Mouse (Mus musculus) forebrain, embryonic 11.5 days (tissue): ENCODE data around the gene Prr23a1. TPM values are rescaled to one million over a fixed set of nuclear protein-coding genes. Genes with fewer than 3 reads are reported as not detected.
"Not testable (repeated sequence)": the region's sequence is repeated elsewhere in the genome, so short reads cannot be mapped to it uniquely, and the experiment has no call there.

ENCODE experiments used
- ATAC-seq: fragments of 200-750 bp; cut with Nextera tagmentation; replicated peaks from 2 replicates; pipeline ENCODE4 v1.8.0; 2017; ENCODE audit warnings: moderate TSS enrichment; ENCODE audit not compliant: low FRiP score
- DNase-seq: peaks from one replicate; pipeline ENCODE4 v3.0.0-alpha.2; 2017; ENCODE audit warnings: low spot score
- H3K27ac ChIP-seq: fragments of 300-500 bp; sonication (generic); 2 replicates; pipeline ENCODE4 v1.5.1; 2014; ENCODE audit warnings: low read depth, low read length
- H3K27me3 ChIP-seq: fragments of 300-500 bp; sonication (generic); 2 replicates; pipeline ENCODE4 v1.6.1; 2014; ENCODE audit warnings: mild to moderate bottlenecking, low read length, mixed read lengths; ENCODE audit not compliant: control insufficient read depth, insufficient read depth
- H3K36me3 ChIP-seq: fragments of 300-500 bp; sonication (generic); 2 replicates; pipeline ENCODE4 v1.6.1; 2014; ENCODE audit warnings: mild to moderate bottlenecking, low read length, moderate library complexity, mixed read lengths; ENCODE audit not compliant: control insufficient read depth, insufficient read depth
- H3K4me1 ChIP-seq: fragments of 300-500 bp; sonication (generic); replicated peaks from 2 replicates; pipeline ENCODE4 v1.6.1; 2014; ENCODE audit warnings: low read length, mixed read lengths; ENCODE audit not compliant: control insufficient read depth, insufficient read depth
- H3K4me2 ChIP-seq: fragments of 300-500 bp; sonication (generic); 2 replicates; pipeline ENCODE4 v1.6.1; 2014; ENCODE audit warnings: low read depth, mild to moderate bottlenecking, low read length, moderate library complexity, mixed read lengths; ENCODE audit not compliant: severe bottlenecking
- H3K4me3 ChIP-seq: fragments of 300-500 bp; sonication (generic); 2 replicates; pipeline ENCODE4 v1.5.1; 2014; ENCODE audit warnings: low read depth, low read length
- H3K9ac ChIP-seq: fragments of 300-500 bp; sonication (generic); 2 replicates; pipeline ENCODE4 v1.6.1; 2014; ENCODE audit warnings: low read length
- H3K9me3 ChIP-seq: fragments of 300-500 bp; sonication (generic); 2 replicates; pipeline ENCODE4 v1.6.1; 2016; ENCODE audit warnings: low read length, mixed read lengths; ENCODE audit not compliant: control insufficient read depth
- WGBS: fragments of 180-500 bp; shearing (Covaris S2); extraction: QIAGEN DNeasy Blood & Tissue Kit; methylation state at CpG from one replicate; pipeline ENCODE4 v1.1.7; 2014; 5-methylcytosine and 5-hydroxymethylcytosine counted together
- polyA plus RNA-seq: library from polyadenylated mRNA; unstranded; fragments of >200 nt; fragmentation: Nextera tagmentation; extraction: Ambion mirVana; gene quantifications from 2 replicates; pipeline ENCODE4 v1.2.1, GENCODE M21; 2014

The Prr23a1 gene
- not detected in 2 replicates for polyA plus RNA-seq

DNA sequence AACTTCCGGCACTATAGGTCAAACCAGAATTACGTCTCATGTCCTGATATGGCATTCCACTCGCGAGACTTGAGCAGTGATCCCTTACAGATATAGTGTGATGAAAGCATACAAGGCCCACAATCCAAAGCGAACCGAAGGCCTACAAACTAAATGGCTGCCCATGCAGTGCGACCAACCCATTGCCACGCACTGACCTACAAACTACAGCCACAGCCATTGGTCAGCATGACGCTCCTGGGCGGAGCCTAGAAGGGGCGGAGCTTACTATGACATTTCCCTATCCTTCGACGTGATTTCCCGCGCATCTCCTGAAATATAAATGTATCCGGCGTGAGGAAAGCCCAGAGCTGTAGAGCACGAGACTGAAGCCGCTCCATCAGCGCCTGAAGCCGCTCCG is at the start of gene Prr23a1:
Gene Prr23a1, plus strand, starts transcription at position 387 of the 400 bp plus-strand sequence.
- Histone ChIP-seq H3K27ac (no peak within 1 kb of the TSS), H3K9ac (no peak within 1 kb of the TSS), H3K27me3 (no peaks in the 10 kb centered on the region), H3K4me2 (0 out of 2 replicates have a peak within 1 kb of the TSS, but pooled peaks have one; percentile 18), H3K4me1 (no peaks in the 10 kb centered on the region), H3K9me3 (no peaks in the 10 kb centered on the region; the same call in 1 of the 2 replicates), H3K4me3 (no peak within 1 kb of the TSS), H3K36me3 (no peaks in the 10 kb centered on the region)
- DNase-seq (no peak), ATAC-seq (no peak)
- 60% methylated on average over 22 of the region's 22 CpGs for WGBS

DNA sequence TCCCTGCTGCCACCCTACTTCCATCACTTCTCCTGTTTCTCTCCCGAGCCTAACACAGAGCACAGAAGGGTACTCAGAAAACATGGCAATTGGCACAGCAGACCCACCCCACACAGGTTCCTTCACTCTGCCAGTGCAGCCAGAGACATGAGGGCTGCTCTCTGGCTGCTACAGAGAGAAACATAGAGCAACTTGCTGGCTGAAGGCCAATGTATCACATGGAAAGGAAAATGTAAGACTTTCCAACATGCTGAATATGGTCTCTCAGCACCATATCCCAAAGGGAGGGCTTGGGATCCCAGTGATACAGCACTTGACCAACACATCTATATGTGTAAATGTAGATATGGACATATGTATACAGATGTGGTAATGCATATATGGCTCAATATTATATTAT is 43.3 kb upstream of the Prr23a1 start:
- no peak overlapping the region for H3K9ac ChIP-seq
- no peak overlapping the region for H3K27ac ChIP-seq
- ATAC-seq (no peak), DNase-seq (no peak)
- 78% methylated on average over 1 of the region's 1 CpGs for WGBS
- H3K4me3 ChIP-seq: no peak overlapping the region
- H3K4me1 ChIP-seq: no peaks in the 10 kb centered on the region
- no peaks in the 10 kb centered on the region for H3K9me3 ChIP-seq
- H3K36me3 ChIP-seq: no peaks in the 10 kb centered on the region
- no peak overlapping the region for H3K4me2 ChIP-seq
- H3K27me3 ChIP-seq: no peaks in the 10 kb centered on the region

DNA sequence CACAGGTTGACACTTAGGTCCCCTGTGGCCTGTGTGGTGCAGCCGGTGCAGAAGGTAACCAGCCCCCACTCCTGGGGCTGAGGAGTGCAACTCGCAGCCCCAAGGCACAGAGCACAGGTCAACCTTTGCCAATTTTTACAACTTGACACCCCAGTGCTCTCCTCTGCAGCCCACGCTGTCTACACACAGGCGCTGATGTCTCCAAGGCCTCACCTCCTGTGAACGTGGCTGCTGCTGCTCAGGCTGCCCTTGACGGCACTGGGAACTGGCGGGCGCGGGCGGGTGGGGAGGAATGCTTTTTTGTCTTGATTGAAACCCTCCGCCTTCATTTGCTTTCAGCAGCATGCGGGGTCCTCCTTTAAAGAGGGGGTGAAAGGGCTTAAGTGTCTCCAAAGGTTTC is 38.3 kb upstream of the Prr23a1 start:
- Histone ChIP-seq H3K4me3 (no peak overlapping the region), H3K9me3 (no peaks in the 10 kb centered on the region), H3K27me3 (no peaks in the 10 kb centered on the region), H3K27ac (no peak overlapping the region), H3K9ac (no peak overlapping the region), H3K36me3 (no peaks in the 10 kb centered on the region), H3K4me1 (no peaks in the 10 kb centered on the region), H3K4me2 (no peak overlapping the region)
- DNase-seq: peak; percentile 50
- 51% methylated on average over 12 of the region's 12 CpGs for WGBS
- ATAC-seq: no peak

DNA sequence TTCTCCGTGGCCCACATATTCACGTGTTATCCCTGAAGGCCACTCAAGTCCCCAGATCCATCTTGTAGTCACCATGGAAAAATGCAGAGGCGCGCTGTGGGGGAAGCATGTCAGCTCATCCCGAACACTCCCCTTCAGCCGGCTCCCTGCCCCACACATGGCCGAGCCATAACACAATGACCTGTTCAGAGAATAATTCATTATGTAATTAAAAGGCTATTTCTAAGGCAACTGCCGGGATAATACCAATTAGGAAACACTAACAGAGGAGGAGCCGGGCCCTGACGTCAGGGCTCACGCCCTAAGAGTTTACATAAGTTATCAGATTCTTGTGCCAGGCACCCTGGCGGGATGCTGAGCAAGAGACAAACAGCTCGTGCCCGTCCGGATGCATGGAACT is 36.8 kb upstream of the Prr23a1 start:
- H3K4me2 ChIP-seq: no peak overlapping the region
- 76% methylated on average over 15 of the region's 15 CpGs for WGBS
- no peak overlapping the region for H3K27ac ChIP-seq
- H3K27me3 ChIP-seq: no peaks in the 10 kb centered on the region
- H3K4me1 ChIP-seq: no peaks in the 10 kb centered on the region
- DNase-seq (no peak), ATAC-seq (no peak)
- H3K4me3 ChIP-seq: no peak overlapping the region
- H3K36me3 ChIP-seq: no peaks in the 10 kb centered on the region
- H3K9ac ChIP-seq: no peak overlapping the region
- H3K9me3 ChIP-seq: no peaks in the 10 kb centered on the region

DNA sequence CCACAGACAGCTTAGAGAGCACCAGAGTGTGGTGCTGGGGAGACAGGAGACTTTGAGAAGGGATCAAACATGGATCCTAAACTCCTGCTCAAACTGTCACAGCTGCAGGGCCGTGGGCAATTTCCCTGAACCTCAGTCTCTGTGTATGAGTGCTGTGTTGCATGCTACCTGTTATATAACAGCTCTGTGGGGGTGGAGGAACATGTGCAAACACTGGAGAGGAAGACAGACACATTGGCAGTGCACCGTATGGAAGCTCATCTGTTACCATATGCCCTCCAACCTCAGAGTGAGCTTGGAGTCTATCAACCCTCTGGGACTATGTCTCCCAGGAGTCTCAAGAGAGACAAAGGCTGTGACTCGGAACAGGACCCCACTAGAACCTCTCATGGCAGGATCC is 36.4 kb upstream of the Prr23a1 start:
- Histone ChIP-seq H3K9ac (no peak overlapping the region), H3K4me3 (no peak overlapping the region), H3K4me2 (no peak overlapping the region), H3K36me3 (no peaks in the 10 kb centered on the region), H3K9me3 (no peaks in the 10 kb centered on the region), H3K4me1 (no peaks in the 10 kb centered on the region), H3K27me3 (no peaks in the 10 kb centered on the region), H3K27ac (no peak overlapping the region)
- ATAC-seq: no peak
- DNase-seq: no peak
- WGBS: 82% methylated on average over 3 of the region's 3 CpGs

DNA sequence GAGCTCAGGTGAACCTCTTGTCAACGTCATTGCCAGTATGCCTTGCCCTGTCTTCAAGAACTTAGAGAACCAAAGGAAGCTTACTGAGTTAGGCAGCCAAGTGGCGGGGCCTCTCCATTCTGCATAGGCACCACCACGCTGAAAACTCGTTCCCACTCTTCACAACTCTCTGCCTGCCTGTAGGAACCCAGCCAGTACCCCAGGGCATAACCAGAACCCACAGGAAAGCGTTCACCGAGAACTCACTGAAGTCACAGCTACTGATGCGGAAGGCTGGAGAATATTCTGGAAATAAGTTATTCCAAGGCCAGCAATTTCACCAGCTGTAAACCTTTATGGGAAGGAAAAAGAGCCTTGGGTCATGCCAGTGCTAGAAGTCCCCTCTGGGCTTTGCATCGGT is 34.7 kb upstream of the Prr23a1 start:
- H3K4me1 ChIP-seq: no peaks in the 10 kb centered on the region
- H3K9me3 ChIP-seq: no peaks in the 10 kb centered on the region
- no peak for DNase-seq
- no peak overlapping the region for H3K4me2 ChIP-seq
- 85% methylated on average over 8 of the region's 8 CpGs for WGBS
- H3K36me3 ChIP-seq: no peaks in the 10 kb centered on the region
- no peak overlapping the region for H3K27ac ChIP-seq
- no peak overlapping the region for H3K9ac ChIP-seq
- H3K27me3 ChIP-seq: no peaks in the 10 kb centered on the region
- no peak for ATAC-seq
- no peak overlapping the region for H3K4me3 ChIP-seq

DNA sequence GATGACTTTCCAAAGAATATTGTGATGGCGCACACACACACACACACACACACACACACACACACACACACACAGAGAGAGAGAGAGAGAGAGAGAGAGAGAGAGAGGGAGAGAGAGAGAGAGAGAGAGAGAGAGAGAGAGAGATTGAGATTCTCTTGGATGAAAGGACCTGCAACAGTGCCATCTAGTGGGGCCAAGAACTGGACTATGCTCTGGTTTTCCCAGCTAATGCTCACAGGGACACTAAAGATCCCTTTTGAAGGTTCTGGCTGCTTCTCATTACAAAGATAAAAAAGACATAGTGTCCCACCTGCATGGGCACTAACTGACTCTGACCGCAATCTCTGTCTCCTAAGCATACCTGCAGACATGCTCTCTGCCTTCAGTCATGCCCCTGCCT is 32.8 kb upstream of the Prr23a1 start:
- not testable (repeated sequence) for H3K4me3 ChIP-seq, H3K27me3 ChIP-seq, H3K27ac ChIP-seq, H3K4me2 ChIP-seq, ATAC-seq, H3K9ac ChIP-seq, H3K36me3 ChIP-seq, H3K9me3 ChIP-seq, H3K4me1 ChIP-seq, DNase-seq
- WGBS: 69% methylated on average over 2 of the region's 2 CpGs

DNA sequence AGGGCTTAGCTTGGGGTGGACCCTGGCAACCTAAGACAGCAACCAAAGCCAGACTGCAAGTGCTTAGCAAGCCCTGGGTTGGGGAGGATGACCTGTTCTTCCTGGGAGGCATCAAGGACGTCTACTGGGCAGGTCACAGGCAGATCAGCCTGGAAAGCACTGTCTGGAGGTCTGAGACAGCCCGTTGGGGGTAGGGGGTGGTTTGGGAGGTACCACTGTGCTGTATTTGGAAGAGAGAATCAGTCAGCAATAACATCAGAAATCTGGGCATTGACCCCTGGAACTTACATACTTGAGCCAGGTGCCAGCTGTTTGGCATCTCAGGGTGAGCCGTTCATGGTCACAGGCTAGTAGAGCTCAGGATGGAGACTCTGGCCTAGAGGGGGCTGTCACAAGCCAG is 26.2 kb upstream of the Prr23a1 start:
- no peak for DNase-seq
- 74% methylated on average over 3 of the region's 3 CpGs for WGBS
- Histone ChIP-seq H3K9me3 (no peaks in the 10 kb centered on the region), H3K4me3 (no peak overlapping the region), H3K36me3 (no peaks in the 10 kb centered on the region), H3K4me2 (no peak overlapping the region), H3K27me3 (no peaks in the 10 kb centered on the region), H3K4me1 (no peaks in the 10 kb centered on the region), H3K9ac (no peak overlapping the region), H3K27ac (no peak overlapping the region)
- ATAC-seq: no peak

DNA sequence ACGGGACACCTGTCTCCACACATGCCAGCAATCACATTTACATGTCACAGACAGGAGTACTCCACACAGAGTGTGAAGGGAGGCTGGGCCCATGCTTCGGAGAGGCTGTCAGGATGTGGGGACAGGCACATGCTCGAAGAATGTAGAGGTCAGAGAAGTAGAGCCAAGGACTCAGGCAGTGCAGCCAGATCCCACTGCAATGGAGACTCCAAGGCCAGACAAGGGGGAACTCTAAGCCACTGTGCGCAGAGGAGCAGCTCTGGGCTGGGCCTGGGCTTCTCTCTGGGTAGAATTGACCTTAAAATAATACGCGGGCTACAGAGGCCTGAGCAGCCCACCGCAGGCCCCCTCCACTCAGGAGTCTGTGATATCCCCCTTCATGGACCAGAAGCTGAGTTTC is 24.7 kb upstream of the Prr23a1 start:
- H3K9ac ChIP-seq: no peak overlapping the region
- 86% methylated on average over 7 of the region's 7 CpGs for WGBS
- no peaks in the 10 kb centered on the region for H3K4me1 ChIP-seq
- DNase-seq (no peak), ATAC-seq (no peak)
- no peaks in the 10 kb centered on the region for H3K27me3 ChIP-seq
- no peak overlapping the region for H3K27ac ChIP-seq
- H3K9me3 ChIP-seq: no peaks in the 10 kb centered on the region
- no peak overlapping the region for H3K4me3 ChIP-seq
- no peaks in the 10 kb centered on the region for H3K36me3 ChIP-seq
- H3K4me2 ChIP-seq: no peak overlapping the region
